Mouse (Mus musculus): ENCODE data around the gene Ppip5k1. TPM values are rescaled to one million over a fixed set of nuclear protein-coding genes. Genes with fewer than 3 reads are reported as not detected.
"Not testable (repeated sequence)": the region's sequence is repeated elsewhere in the genome, so short reads cannot be mapped to it uniquely, and the experiment has no call there.

Ppip5k1 gene
- polyA plus RNA-seq (2011; ENCODE audit: insufficient read length, low read depth, missing spikeins), result 8.4 and 9.0 TPM in 2 replicates

- TF ChIP-seq POLR2A (IDR thresholded peaks at IDR 0.05; ENCODE audit: low read depth, low read length) (peak; percentile 41; the same call in 1 of the 2 replicates), CTCF (IDR thresholded peaks at IDR 0.05; ENCODE audit: borderline replicate concordance, insufficient read depth, low read length) (peak; percentile 87)
- peak within 1 kb of the TSS; percentile 73 for H3K4me3 ChIP-seq (ENCODE audit: insufficient read depth, low read length)
- no peak within 1 kb of the TSS for H3K27ac ChIP-seq (ENCODE audit: insufficient read depth, low read length)
- H3K4me1 ChIP-seq (ENCODE audit: control insufficient read depth, insufficient read depth, low read length), result peaks cover 3% of the 10 kb centered on the region; the same call in 1 of the 2 replicates
Observed at GRCm38 (mm10) chr2:121354820-121355592, at the start of gene Ppip5k1. Gene Ppip5k1, minus strand, starts transcription at chr2:121355396.

- Histone ChIP-seq H3K4me1 (ENCODE audit: control insufficient read depth, insufficient read depth, low read length) (no peaks in the 10 kb centered on the region), H3K27ac (ENCODE audit: insufficient read depth, low read length) (no peak overlapping the region), H3K4me3 (ENCODE audit: insufficient read depth, low read length) (no peak overlapping the region)
- TF ChIP-seq POLR2A (IDR thresholded peaks at IDR 0.05; ENCODE audit: low read depth, low read length), result no peak
- no peak for TF ChIP-seq CTCF (IDR thresholded peaks at IDR 0.05; ENCODE audit: borderline replicate concordance, insufficient read depth, low read length)
Observed at GRCm38 (mm10) chr2:121403296-121403695, 48.1 kb upstream of the Ppip5k1 start.

GRCm38 (mm10) chr2:121396624-121397023 lies 41.4 kb upstream of the Ppip5k1 start:
- no peak overlapping the region for H3K4me3 ChIP-seq (ENCODE audit: insufficient read depth, low read length)
- no peak for TF ChIP-seq CTCF (IDR thresholded peaks at IDR 0.05; ENCODE audit: borderline replicate concordance, insufficient read depth, low read length)
- no peak for TF ChIP-seq POLR2A (IDR thresholded peaks at IDR 0.05; ENCODE audit: low read depth, low read length)
- H3K27ac ChIP-seq (ENCODE audit: insufficient read depth, low read length), result no peak overlapping the region
- no peaks in the 10 kb centered on the region for H3K4me1 ChIP-seq (ENCODE audit: control insufficient read depth, insufficient read depth, low read length)

- H3K4me1 ChIP-seq (ENCODE audit: control insufficient read depth, insufficient read depth, low read length); H3K4me3 ChIP-seq (ENCODE audit: insufficient read depth, low read length); H3K27ac ChIP-seq (ENCODE audit: insufficient read depth, low read length): not testable (repeated sequence)
Observed at GRCm38 (mm10) chr2:121386961-121387575, 31.9 kb upstream of the Ppip5k1 start, which contains the start of gene Strc. Gene Strc, minus strand, starts transcription at chr2:121387168.

- H3K4me1 ChIP-seq (ENCODE audit: control insufficient read depth, insufficient read depth, low read length), result no peaks in the 10 kb centered on the region
- no peak for TF ChIP-seq CTCF (IDR thresholded peaks at IDR 0.05; ENCODE audit: borderline replicate concordance, insufficient read depth, low read length)
- no peak for TF ChIP-seq POLR2A (IDR thresholded peaks at IDR 0.05; ENCODE audit: low read depth, low read length)
- H3K4me3 ChIP-seq (ENCODE audit: insufficient read depth, low read length), result no peak overlapping the region
- H3K27ac ChIP-seq (ENCODE audit: insufficient read depth, low read length), result no peak overlapping the region
Observed at GRCm38 (mm10) chr2:121374766-121375165, 19.6 kb upstream of the Ppip5k1 start.

GRCm38 (mm10) chr2:121372266-121372665 lies 17.1 kb upstream of the Ppip5k1 start:
- TF ChIP-seq POLR2A (IDR thresholded peaks at IDR 0.05; ENCODE audit: low read depth, low read length) (no peak), CTCF (IDR thresholded peaks at IDR 0.05; ENCODE audit: borderline replicate concordance, insufficient read depth, low read length) (no peak)
- Histone ChIP-seq H3K4me3 (ENCODE audit: insufficient read depth, low read length) (no peak overlapping the region), H3K4me1 (ENCODE audit: control insufficient read depth, insufficient read depth, low read length) (no peaks in the 10 kb centered on the region), H3K27ac (ENCODE audit: insufficient read depth, low read length) (no peak overlapping the region)

GRCm38 (mm10) chr2:121370921-121371320 lies 15.7 kb upstream of the Ppip5k1 start:
- H3K4me3 ChIP-seq (ENCODE audit: insufficient read depth, low read length), result no peak overlapping the region
- H3K27ac ChIP-seq (ENCODE audit: insufficient read depth, low read length), result no peak overlapping the region
- no peaks in the 10 kb centered on the region for H3K4me1 ChIP-seq (ENCODE audit: control insufficient read depth, insufficient read depth, low read length)
- TF ChIP-seq POLR2A (IDR thresholded peaks at IDR 0.05; ENCODE audit: low read depth, low read length), result no peak
- TF ChIP-seq CTCF (IDR thresholded peaks at IDR 0.05; ENCODE audit: borderline replicate concordance, insufficient read depth, low read length), result no peak

- H3K27ac ChIP-seq (ENCODE audit: insufficient read depth, low read length), result no peak overlapping the region
- no peak overlapping the region for H3K4me3 ChIP-seq (ENCODE audit: insufficient read depth, low read length)
- TF ChIP-seq CTCF (IDR thresholded peaks at IDR 0.05; ENCODE audit: borderline replicate concordance, insufficient read depth, low read length), result no peak
- no peak for TF ChIP-seq POLR2A (IDR thresholded peaks at IDR 0.05; ENCODE audit: low read depth, low read length)
- H3K4me1 ChIP-seq (ENCODE audit: control insufficient read depth, insufficient read depth, low read length), result no peaks in the 10 kb centered on the region
Observed at GRCm38 (mm10) chr2:121368831-121369230, 13.6 kb upstream of the Ppip5k1 start.

GRCm38 (mm10) chr2:121363656-121364055 lies 8.5 kb upstream of the Ppip5k1 start:
- TF ChIP-seq POLR2A (IDR thresholded peaks at IDR 0.05; ENCODE audit: low read depth, low read length) (no peak), CTCF (IDR thresholded peaks at IDR 0.05; ENCODE audit: borderline replicate concordance, insufficient read depth, low read length) (no peak)
- H3K4me3 ChIP-seq (ENCODE audit: insufficient read depth, low read length), result no peak overlapping the region
- H3K4me1 ChIP-seq (ENCODE audit: control insufficient read depth, insufficient read depth, low read length), result no peaks in the 10 kb centered on the region
- no peak overlapping the region for H3K27ac ChIP-seq (ENCODE audit: insufficient read depth, low read length)

GRCm38 (mm10) chr2:121359461-121359860 lies 4.3 kb upstream of the Ppip5k1 start:
- no peak overlapping the region for H3K27ac ChIP-seq (ENCODE audit: insufficient read depth, low read length)
- H3K4me1 ChIP-seq (ENCODE audit: control insufficient read depth, insufficient read depth, low read length), result no peaks in the 10 kb centered on the region
- H3K4me3 ChIP-seq (ENCODE audit: insufficient read depth, low read length), result no peak overlapping the region
- TF ChIP-seq CTCF (IDR thresholded peaks at IDR 0.05; ENCODE audit: borderline replicate concordance, insufficient read depth, low read length), result no peak
- no peak for TF ChIP-seq POLR2A (IDR thresholded peaks at IDR 0.05; ENCODE audit: low read depth, low read length)
